Mouse (Mus musculus) heart, postnatal 10 days (tissue): ENCODE data around the gene Vapa. TPM values are rescaled to one million over a fixed set of nuclear protein-coding genes. Genes with fewer than 3 reads are reported as not detected.
"Not testable (repeated sequence)": the region's sequence is repeated elsewhere in the genome, so short reads cannot be mapped to it uniquely, and the experiment has no call there.

Experiments used
- DNase-seq, 2 experiments: peaks; one replicate each; pipeline ENCODE4 v3.0.0; 2021
- intact Hi-C: fragments of 180-260 bp; cut with DNase I; formaldehyde crosslinking; loops from one replicate; pipeline ENCODE4 v1.15.1; 2025
- total RNA-seq, 2 experiments: library from RNA; stranded (reverse); gene quantifications; 2 replicates each; pipeline ENCODE4 v1.2.3; 2021

The Vapa gene
- total RNA-seq, 2 experiments from 2014 or later = 106 to 111 TPM

DNA sequence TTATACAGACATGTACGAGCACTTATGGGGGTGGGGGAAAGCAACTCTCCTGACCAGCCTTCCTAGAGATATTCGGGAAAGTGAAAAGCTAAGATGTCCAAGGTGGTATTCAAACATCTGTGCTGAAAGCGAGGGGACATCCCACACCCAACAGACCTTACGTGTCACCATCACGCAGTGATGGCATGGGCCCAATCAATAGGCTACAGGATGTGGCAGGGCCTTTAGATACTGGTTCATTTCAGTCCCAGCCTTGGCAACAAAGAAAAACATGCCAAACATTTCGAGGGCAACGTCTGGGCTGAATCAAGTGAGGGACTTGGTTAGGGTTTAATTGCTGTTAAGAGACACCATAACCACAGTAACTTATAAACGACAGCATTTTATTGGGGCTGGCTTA is 38.5 kb downstream of the Vapa start:
- no peak for DNase-seq
- intact Hi-C loops = loop anchor here (2.0 kb wide), 1 partner anchor 38 kb away; the partner anchor contains the start of gene Vapa

DNA sequence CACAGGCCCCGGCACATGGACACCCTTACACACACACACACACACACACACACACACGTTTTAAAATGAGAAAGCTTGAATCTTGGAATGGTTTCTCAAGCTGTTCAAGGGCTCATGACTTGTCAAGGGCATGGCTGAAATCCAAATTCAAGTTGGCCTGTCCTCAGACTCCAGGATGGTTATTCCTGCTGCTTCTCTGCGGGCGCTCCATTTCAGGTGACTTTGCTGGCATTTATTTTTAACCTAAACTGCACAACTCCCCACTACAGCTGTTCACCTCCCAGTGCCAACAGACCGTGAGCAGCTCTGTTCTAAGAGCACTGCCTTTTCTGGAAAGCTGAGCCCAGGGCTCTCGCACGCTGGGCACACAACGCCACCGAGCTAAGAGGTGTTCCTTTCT is 41.5 kb downstream of the Vapa start:
- peak; percentile 63 to 69 for DNase-seq

GRCm38 (mm10) chr17:65571466-65571865 is 41.9 kb downstream of the Vapa start:
- intact Hi-C loops = no loop called here
- peak in 1 of 2 experiments; percentile 24 for DNase-seq

More for the DNA sequence above, 41.5 kb downstream of the Vapa start:
- intact Hi-C loops = no loop called here

- DNase-seq = no peak
- intact Hi-C loops = no loop called here
These were observed 49.2 kb downstream of the Vapa start for GRCm38 (mm10) chr17:65564189-65564588.

DNA sequence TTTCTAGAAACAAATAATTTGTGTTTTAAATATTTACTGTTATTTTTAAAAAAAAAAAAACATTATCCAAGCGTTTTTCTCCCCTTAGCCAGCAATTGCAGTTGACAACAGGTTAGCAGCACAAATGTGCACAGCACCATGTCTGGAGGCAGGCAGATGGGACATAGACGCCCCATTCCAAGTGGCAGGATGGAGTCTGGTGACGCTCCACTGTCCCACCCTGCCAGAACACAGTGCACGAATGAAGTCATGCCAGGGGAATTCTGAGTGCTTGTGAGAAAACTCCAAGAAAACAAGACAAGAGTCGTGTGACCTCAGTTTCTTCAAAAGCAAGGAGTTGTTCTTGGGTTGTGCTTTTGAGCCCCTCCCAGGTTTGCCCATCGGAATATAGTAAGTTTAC is 50.0 kb downstream of the Vapa start:
- DNase-seq = peak in 1 of 2 experiments; percentile 39
- intact Hi-C loops = no loop called here

GRCm38 (mm10) chr17:65562761-65563160 is 50.6 kb downstream of the Vapa start:
- intact Hi-C loops = no loop called here

DNA sequence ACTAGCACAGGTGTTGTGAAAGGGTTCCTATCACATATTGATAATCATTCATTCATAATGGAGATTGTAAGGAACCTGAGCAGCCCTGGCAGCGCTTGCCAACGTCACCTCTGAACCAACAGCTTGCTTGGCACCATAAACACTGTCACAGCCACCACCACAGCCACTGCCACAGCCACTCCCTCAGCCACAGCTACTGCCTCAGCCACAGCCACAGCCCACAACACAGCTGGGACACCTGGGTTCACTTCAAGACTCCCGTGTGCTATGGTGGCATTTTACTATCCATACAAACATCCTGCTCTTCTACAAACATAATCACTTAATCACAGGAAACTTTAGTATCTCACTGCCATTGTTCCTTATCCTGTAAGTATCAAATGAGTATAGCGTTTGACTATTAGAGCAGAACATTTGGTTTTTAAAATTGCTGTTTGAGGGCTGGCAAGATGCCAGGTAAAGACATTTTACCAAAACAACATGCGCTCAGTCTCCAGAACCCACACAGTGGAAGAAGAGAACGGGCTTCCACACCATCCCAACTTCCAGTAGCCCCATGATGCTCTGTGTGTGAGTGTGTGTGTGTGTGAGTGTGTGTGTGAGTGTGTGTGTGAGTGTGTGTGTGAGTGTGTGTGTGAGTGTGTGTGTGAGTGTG is 51.9 kb downstream of the Vapa start:
- intact Hi-C loops = no loop called here
- no peak for DNase-seq

More at GRCm38 (mm10) chr17:65562761-65563160, 50.6 kb downstream of the Vapa start:
- DNase-seq = peak; percentile 74 to 85

- DNase-seq = peak in 1 of 2 experiments; percentile 41
- intact Hi-C loops = loop anchor here (10.0 kb wide), 1 partner anchor 484 kb away; no protein-coding TSS in a partner anchor
These were observed 54.1 kb downstream of the Vapa start for GRCm38 (mm10) chr17:65559273-65559672.

DNA sequence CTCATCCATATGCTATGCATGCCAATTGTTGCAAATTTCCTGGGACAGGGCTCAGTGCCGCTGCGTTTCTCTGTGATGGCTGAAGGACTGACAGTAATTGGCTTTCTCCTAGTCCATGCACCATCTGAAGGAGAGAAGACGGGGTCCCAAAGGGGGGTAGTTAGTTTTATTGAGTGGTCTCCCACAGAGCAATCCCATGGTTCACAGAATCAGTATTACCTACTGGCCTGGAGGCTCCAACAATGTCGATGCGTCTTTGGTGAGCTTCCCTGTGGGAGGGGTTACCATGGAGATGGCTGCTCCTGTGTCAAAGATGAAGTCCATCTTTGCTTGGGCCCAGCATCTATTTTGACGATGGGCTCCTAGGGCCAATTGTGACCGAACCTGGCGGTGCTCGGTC is 54.6 kb downstream of the Vapa start:
- intact Hi-C loops = loop anchor here (10.0 kb wide), 1 partner anchor 484 kb away; no protein-coding TSS in a partner anchor
- DNase-seq = no peak

DNA sequence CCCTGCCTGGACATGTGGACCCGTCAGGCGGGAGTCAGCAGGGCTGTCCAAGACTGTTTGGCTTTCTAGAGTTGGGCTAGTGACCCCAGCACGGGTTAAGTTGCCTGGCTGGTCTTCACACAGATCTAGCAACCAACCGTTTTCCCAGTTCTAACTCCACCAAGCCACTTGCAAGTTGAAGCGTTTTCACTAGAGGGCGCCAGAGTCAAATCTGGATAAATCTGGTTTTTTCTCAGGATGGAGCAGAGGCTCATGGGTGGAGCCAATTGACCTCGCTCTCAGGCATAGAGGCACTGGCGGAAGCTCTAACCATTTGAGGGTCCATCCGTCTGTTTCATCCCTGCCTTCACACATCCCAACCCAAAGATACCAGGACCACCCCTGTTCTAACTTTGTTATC is 55.1 kb downstream of the Vapa start:
- DNase-seq = peak; percentile 68 to 87
- intact Hi-C loops = loop anchor here (10.0 kb wide), 1 partner anchor 483 kb away; no protein-coding TSS in a partner anchor

- intact Hi-C loops = loop anchor here (10.0 kb wide), 1 partner anchor 482 kb away; no protein-coding TSS in a partner anchor
These were observed 56.1 kb downstream of the Vapa start for GRCm38 (mm10) chr17:65557212-65557611.

GRCm38 (mm10) chr17:65556798-65557197 is 56.6 kb downstream of the Vapa start:
- intact Hi-C loops = loop anchor here (10.0 kb wide), 1 partner anchor 482 kb away; no protein-coding TSS in a partner anchor
- peak in 1 of 2 experiments; percentile 35 for DNase-seq

More at GRCm38 (mm10) chr17:65557212-65557611, 56.1 kb downstream of the Vapa start:
- no peak for DNase-seq

DNA sequence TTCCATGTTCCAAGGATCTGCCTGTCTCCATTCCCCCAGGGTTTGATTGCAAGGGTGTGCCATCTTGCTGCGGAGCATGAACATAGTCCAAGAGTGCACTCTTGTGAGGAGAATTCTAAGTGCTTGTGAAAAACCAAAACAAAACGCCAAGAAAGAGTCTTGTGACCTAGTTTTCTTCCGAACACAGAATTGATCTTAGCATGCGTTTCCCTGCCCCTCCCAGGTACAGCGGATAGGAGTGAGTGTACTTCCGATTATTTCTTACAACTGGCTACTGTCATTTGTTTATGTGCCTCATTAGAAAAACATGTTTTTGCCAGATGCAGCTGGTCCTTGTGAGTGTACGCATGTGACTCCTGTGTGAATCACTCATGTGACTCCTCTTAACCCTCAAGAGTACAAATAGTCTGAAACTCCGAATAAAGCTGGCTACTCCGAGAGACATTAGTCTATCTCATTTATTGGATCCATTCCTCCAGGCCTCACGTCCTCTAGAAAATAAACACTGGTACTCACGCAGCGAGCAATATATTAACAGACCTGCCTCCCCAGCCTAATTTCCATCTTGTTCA is 60.8 kb downstream of the Vapa start:
- intact Hi-C loops = loop anchor here (10.0 kb wide), 1 partner anchor 478 kb away; no protein-coding TSS in a partner anchor
- no peak for DNase-seq

DNA sequence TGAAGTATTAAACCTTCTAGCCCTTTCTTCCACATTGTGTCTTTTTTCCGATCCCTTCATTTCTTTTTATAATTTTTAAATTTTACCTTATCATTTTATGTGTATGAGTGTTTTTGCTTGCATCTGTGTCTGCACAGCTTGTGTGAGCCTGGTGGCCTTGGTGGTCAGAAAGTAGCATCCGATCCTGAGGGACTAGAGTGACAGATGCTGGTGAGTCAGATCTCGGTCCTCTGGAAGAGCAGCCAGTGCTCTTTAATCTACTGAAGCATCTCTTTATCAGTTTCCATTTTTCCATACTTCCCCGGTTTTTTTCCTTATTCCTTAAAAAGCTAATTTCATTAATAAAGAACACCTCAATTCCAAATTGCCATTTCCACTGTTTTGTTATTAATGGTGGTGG is 63.0 kb downstream of the Vapa start:
- intact Hi-C loops = loop anchor here (10.0 kb wide), 1 partner anchor 476 kb away; no protein-coding TSS in a partner anchor
- no peak for DNase-seq

DNA sequence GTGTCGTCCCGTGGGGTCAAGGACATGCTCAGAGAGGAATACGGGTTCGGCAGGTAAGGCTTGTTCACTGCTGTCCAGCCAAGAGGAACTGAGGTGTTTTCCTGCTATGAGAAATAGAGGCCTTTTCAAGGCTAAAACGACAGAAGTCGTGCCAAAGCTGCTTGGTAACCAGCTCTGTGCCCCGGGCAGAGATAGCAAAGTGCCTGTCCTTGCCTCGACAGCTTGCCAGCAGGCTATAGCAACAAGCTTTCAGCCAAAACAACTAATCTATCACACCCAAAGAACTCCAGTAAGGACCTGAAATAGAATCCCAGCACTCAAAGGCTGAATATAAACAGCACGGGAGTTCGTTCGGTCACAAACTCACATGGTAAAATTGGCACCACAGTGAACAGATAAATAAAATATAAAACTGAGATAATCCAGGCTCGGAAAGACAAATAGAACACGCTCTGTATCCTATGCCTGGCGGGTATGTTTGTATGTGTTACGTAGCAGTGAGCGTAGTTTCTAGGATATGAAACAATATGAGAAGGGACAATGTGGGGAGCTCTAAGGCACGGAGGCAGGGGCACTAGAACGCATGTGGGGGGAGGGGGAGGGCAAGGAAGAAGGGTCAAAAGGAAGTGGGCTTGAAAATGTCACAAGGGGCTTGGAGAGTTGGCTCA is 64.5 kb downstream of the Vapa start:
- intact Hi-C loops = no loop called here
- DNase-seq = peak; percentile 64 to 74

GRCm38 (mm10) chr17:65546221-65546620 is 67.1 kb downstream of the Vapa start:
- DNase-seq, intact Hi-C loops: not testable (repeated sequence)

- peak; percentile 67 to 69 for DNase-seq
- intact Hi-C loops = no loop called here
These were observed 72.7 kb downstream of the Vapa start, which contains the start of gene Tmem232 for GRCm38 (mm10) chr17:65540441-65541272. Tmem232 (minus strand) TSS chr17:65540782.

DNA sequence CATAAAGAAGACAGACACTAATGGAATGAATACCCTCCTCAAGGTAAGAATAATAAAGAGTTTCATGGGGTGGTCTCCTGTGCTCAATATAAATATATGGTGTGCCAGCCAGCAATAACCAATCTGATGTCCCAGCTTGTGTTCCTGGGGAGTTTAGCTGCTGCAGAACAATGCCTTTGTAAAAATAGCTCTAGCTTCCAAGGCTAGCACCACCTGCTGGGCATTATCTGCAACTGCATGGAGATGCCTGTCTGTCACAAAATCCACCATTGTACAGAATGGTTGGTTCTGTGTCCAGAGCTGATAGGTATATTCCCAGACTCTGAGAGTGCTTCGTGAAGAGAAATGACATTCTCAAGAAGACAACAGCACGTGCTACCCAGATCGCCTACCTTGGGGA is 77.2 kb downstream of the Vapa start:
- peak; percentile 66 to 69 for DNase-seq
- intact Hi-C loops = no loop called here

DNA sequence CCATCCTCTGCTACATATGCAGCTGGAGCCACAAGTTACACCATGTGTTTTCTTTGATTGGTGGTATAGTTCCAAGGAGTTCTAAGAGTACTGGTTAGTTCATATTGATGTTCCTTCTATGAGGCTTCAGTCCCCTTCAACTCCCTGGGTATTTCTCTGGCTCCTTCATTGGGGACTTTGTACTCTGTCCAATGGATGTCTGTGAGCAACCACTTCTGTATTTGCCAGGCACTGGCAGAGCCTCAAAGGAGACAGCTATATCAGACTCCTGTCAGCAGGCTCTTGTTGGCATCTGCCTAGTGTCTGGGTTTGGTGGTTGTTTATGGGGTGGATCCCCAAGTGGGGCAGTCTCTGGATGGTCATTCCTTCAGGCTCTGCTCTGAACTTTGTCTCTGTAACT is 81.0 kb downstream of the Vapa start:
- intact Hi-C loops = not testable (repeated sequence)
- peak; percentile 39 to 48 for DNase-seq
